In genomic region chr2:167654911-167655600, GRCm38 (mm10) we compare ENCODE assay signal across 22 mouse cellular contexts. TPM values are rescaled to one million over a fixed set of nuclear protein-coding genes. Genes with fewer than 3 reads are reported as not detected.
DNase-seq lines count a peak whose midpoint lies in the region; ATAC-seq lines count a peak whose summit lies in the region.
"Had no signal": no experiment of that assay in that cellular context is flagged by ENCODE, and none has a peak within 500 bp of the region (broad histone marks: within the 10 kb centered on the region; RNA-seq: fewer than 3 reads in every experiment).

No protein-coding gene starts in this region.

- H3K4me1 ChIP-seq in kidney, embryonic 15.5 days, result peaks cover 41% of the 10 kb centered on the region
- peaks cover 97% of the 10 kb centered on the region for H3K4me1 ChIP-seq in megakaryocyte, embryonic 14.5 days
- peaks cover 31% of the 10 kb centered on the region for H3K4me1 ChIP-seq in embryonic facial prominence, embryonic 10.5 days

- H3K36me3 ChIP-seq in kidney, embryonic 15.5 days, result peaks cover 40% of the 10 kb centered on the region
- H3K36me3 ChIP-seq in megakaryocyte, embryonic 14.5 days (replicated peaks; ENCODE audit: low read length), result peaks cover 82% of the 10 kb centered on the region
- H3K36me3 ChIP-seq in embryonic facial prominence, embryonic 10.5 days (replicated peaks), result peaks cover 77% of the 10 kb centered on the region
- H3K36me3 ChIP-seq: forebrain, embryonic 15.5 days had no signal

- H3K27me3 ChIP-seq in kidney, embryonic 15.5 days, result no peaks in the 10 kb centered on the region
- H3K27me3 ChIP-seq in megakaryocyte, embryonic 14.5 days (replicated peaks), result no peaks in the 10 kb centered on the region
- no peaks in the 10 kb centered on the region for H3K27me3 ChIP-seq in embryonic facial prominence, embryonic 10.5 days (replicated peaks; ENCODE audit: low read depth, poor library complexity, severe bottlenecking)
- H3K27me3 ChIP-seq: CH12.LX; embryonic facial prominence, embryonic 15.5 days; forebrain, embryonic 15.5 days; hindbrain, embryonic 12.5 days; Patski had no signal

- ATAC-seq in kidney, embryonic 15.5 days (replicated peaks; ENCODE audit: low FRiP score), result no peak
- ATAC-seq in megakaryocyte, adult 5-6 weeks (ENCODE audit: poor library complexity, severe bottlenecking), result no peak
- ATAC-seq: activated CD4-positive, CD25-positive, alpha-beta regulatory T cell, adult 4 months; forebrain, embryonic 15.5 days; Patski had no signal

- 76% methylated on average over 10 of the region's 10 CpGs for WGBS in kidney, embryonic 15.5 days
- WGBS in embryonic facial prominence, embryonic 10.5 days, result 86% methylated on average over 10 of the region's 10 CpGs

- no peak overlapping the region for H3K4me3 ChIP-seq in kidney, embryonic 15.5 days (replicated peaks)
- H3K4me3 ChIP-seq in megakaryocyte, embryonic 14.5 days (replicated peaks), result peak overlapping the region; percentile 23
- H3K4me3 ChIP-seq in embryonic facial prominence, embryonic 10.5 days, result no peak overlapping the region
- H3K4me3 ChIP-seq: embryonic facial prominence, embryonic 15.5 days; erythroblast, embryonic 14.5 days; forebrain, embryonic 15.5 days; heart, embryonic 10.5 days; hindbrain, embryonic 12.5 days had no signal

- no peak overlapping the region for H3K4me2 ChIP-seq in kidney, embryonic 15.5 days
- H3K4me2 ChIP-seq: embryonic facial prominence, embryonic 15.5 days; forebrain, embryonic 15.5 days; hindbrain, embryonic 12.5 days had no signal

- DNase-seq in kidney, adult 9 months, result peak; percentile 76
- peak; percentile 73 for DNase-seq in fat pad, adult 2 months (ENCODE audit: extremely low read depth, low read depth, low spot score)
- no peak for DNase-seq in embryonic facial prominence, embryonic 10.5 days (ENCODE audit: low spot score)
- DNase-seq: adrenal gland, adult 2 months; adrenal gland, postnatal 25 days; cerebellum, adult 2 months; cerebellum, postnatal 10 days; gastrocnemius, postnatal 36 days; heart, adult 18-20 months; heart, postnatal 10 days; heart, postnatal 4 days had no signal

- no peak overlapping the region for H3K9ac ChIP-seq in kidney, embryonic 15.5 days
- H3K9ac ChIP-seq: embryonic facial prominence, embryonic 15.5 days; forebrain, embryonic 15.5 days; hindbrain, embryonic 12.5 days had no signal

- no peaks in the 10 kb centered on the region for H3K9me3 ChIP-seq in kidney, embryonic 15.5 days (replicated peaks)
- no peaks in the 10 kb centered on the region for H3K9me3 ChIP-seq in megakaryocyte, embryonic 14.5 days
- H3K9me3 ChIP-seq in embryonic facial prominence, embryonic 10.5 days, result no peaks in the 10 kb centered on the region
- H3K9me3 ChIP-seq: embryonic facial prominence, embryonic 15.5 days; forebrain, embryonic 15.5 days; heart, embryonic 10.5 days; hindbrain, embryonic 12.5 days had no signal

- H3K27ac ChIP-seq in kidney, embryonic 15.5 days, result no peak overlapping the region
- no peak overlapping the region for H3K27ac ChIP-seq in embryonic facial prominence, embryonic 10.5 days (replicated peaks)
- H3K27ac ChIP-seq: embryonic facial prominence, embryonic 15.5 days; forebrain, embryonic 15.5 days; heart, embryonic 10.5 days; hindbrain, embryonic 12.5 days had no signal

RNA-seq across cellular contexts. Expression of gene Gm20431, which starts 6.2 kb away (rescaled TPM):
- polyA plus RNA-seq in kidney, embryonic 15.5 days (2015; fragmentation: Nextera tagmentation; extraction: Ambion mirVana), result 12.1 and 12.8 TPM in 2 replicates
- not detected in 2 replicates for polyA plus RNA-seq in megakaryocyte, embryonic 14.5 days (2012; ENCODE audit: insufficient read depth, low replicate concordance)
- 6.1 and 22.8 TPM in 2 replicates for total RNA-seq in megakaryocyte, adult 5-6 weeks (2015)
- not detected in 2 replicates for total RNA-seq in megakaryocyte, adult 5-6 weeks (2017)
- 0.68 and 4.9 TPM in 2 replicates for polyA plus RNA-seq in embryonic facial prominence, embryonic 10.5 days (2016; fragmentation: Nextera tagmentation; extraction: Ambion mirVana)
- polyA plus RNA-seq: activated CD4-positive, CD25-positive, alpha-beta regulatory T cell, adult 4 months; erythroblast, embryonic 14.5 days had no signal

RNA-seq across cellular contexts. Expression of gene Ube2v1, which starts 23.2 kb away (rescaled TPM):
- polyA plus RNA-seq in kidney, embryonic 15.5 days (2015; fragmentation: Nextera tagmentation; extraction: Ambion mirVana), result 284 and 313 TPM in 2 replicates
- 314 and 1,236 TPM in 2 replicates for polyA plus RNA-seq in megakaryocyte, embryonic 14.5 days (2012; ENCODE audit: insufficient read depth, low replicate concordance)
- 68.8 and 86.3 TPM in 2 replicates for total RNA-seq in megakaryocyte, adult 5-6 weeks (2015)
- 45.1 and 51.9 TPM in 2 replicates for total RNA-seq in megakaryocyte, adult 5-6 weeks (2017)
- polyA plus RNA-seq in embryonic facial prominence, embryonic 10.5 days (2016; fragmentation: Nextera tagmentation; extraction: Ambion mirVana), result 384 and 394 TPM in 2 replicates

RNA-seq across cellular contexts. Expression of gene Cebpb, which starts 33.7 kb away (rescaled TPM):
- polyA plus RNA-seq in kidney, embryonic 15.5 days (2015; fragmentation: Nextera tagmentation; extraction: Ambion mirVana), result 5.1 and 5.7 TPM in 2 replicates
- 372 and 610 TPM in 2 replicates for polyA plus RNA-seq in megakaryocyte, embryonic 14.5 days (2012; ENCODE audit: insufficient read depth, low replicate concordance)
- total RNA-seq in megakaryocyte, adult 5-6 weeks (2015), result 79.3 and 125 TPM in 2 replicates
- 55.5 and 59.5 TPM in 2 replicates for total RNA-seq in megakaryocyte, adult 5-6 weeks (2017)
- 1.7 and 1.8 TPM in 2 replicates for polyA plus RNA-seq in embryonic facial prominence, embryonic 10.5 days (2016; fragmentation: Nextera tagmentation; extraction: Ambion mirVana)

RNA-seq across cellular contexts. Expression of gene Tmem189, which starts 34.6 kb away (rescaled TPM):
- 47.3 and 48.1 TPM in 2 replicates for polyA plus RNA-seq in kidney, embryonic 15.5 days (2015; fragmentation: Nextera tagmentation; extraction: Ambion mirVana)
- polyA plus RNA-seq in megakaryocyte, embryonic 14.5 days (2012; ENCODE audit: insufficient read depth, low replicate concordance), result 164 and 173 TPM in 2 replicates
- total RNA-seq in megakaryocyte, adult 5-6 weeks (2015), result 25.1 and 35.7 TPM in 2 replicates
- 40.6 and 43.1 TPM in 2 replicates for total RNA-seq in megakaryocyte, adult 5-6 weeks (2017)
- polyA plus RNA-seq in embryonic facial prominence, embryonic 10.5 days (2016; fragmentation: Nextera tagmentation; extraction: Ambion mirVana), result 40.2 and 43.7 TPM in 2 replicates

Comparison
In these comparisons a context has a peak if more than half of its experiments do, and no peak if none do; other contexts are left out.
1. RNA of gene Cebpb, which starts 33.7 kb away (polyA plus RNA-seq): 372 to 610 TPM in megakaryocyte, embryonic 14.5 days; 5.1 to 5.7 TPM in kidney, embryonic 15.5 days and 1.7 to 1.8 TPM in embryonic facial prominence, embryonic 10.5 days; every median in the first group is over 10 times any median in the second.